Mouse (Mus musculus): ENCODE measurements around the gene Cyb5d2. TPM values are rescaled to one million over a fixed set of nuclear protein-coding genes. Genes with fewer than 3 reads are reported as not detected.

Gene Cyb5d2
- total RNA-seq (2012; rRNA removed): 5.1 and 5.8 TPM in 2 replicates

DNA sequence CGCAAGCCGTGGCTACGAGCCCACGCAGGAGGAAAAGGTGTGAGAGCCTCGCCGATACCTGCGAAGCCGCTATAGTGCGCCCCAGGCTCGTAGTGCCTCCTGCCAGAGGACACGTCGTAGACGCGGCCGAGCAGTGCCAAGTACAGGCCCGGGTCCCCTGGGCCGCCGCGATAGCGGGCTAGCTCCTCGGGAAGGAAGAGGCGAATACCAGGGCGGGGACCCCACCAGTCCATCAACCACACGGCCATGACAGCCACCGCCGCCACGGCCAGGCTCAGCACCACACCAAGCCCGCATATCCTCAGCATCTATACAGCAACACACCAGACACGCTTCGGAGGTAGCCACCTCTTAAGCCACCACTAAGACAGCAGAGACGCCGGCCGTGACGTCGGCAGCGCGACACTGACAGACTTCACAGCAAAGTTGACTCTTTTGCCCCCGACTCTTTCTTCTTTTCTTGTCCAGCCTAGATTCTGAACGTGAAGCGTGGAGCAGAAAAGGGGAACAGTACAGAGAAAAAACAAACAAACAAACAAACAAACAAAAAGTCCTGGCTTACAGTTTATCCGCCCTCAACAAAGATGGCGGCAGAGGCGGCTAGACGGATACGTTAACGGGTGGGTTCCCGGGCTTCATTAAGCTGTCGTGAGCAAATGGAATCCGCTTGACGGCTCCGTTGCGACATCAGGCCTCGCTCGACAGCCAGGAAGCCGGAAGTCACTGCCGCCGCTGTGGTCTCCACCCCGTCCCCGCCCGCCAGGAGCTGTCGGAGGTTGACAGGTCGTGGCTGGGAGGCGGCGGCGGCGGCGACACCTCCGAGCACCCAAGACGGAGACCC lies at the start of gene Cyb5d2, which contains the start of gene Zzef1:
Gene Cyb5d2, minus strand, starts transcription at position 688 of the 841 bp plus-strand sequence.
Gene Zzef1, plus strand, starts transcription at position 772 of the 841 bp plus-strand sequence.
- peaks cover 0 to 4% of the 10 kb centered on the region in 2 experiments; a peak in 2 of 4 replicates for H3K4me1 ChIP-seq (ENCODE audit: control insufficient read depth in 2 of 2, insufficient read depth in 2 of 2, low read length in 2 of 2, poor library complexity in 1 of 2)
- in situ Hi-C loops (cut with MboI; ENCODE audit: low sequenced_read_pairs in 2 of 2, unreplicated experiment in 2 of 2): no loop called here
- no peaks in the 10 kb centered on the region for H3K9me3 ChIP-seq (ENCODE audit: control insufficient read depth, insufficient read depth, low read depth, low read length)
- DNase-seq (ENCODE audit: low read depth, low spot score): peak; percentile 94
- TF ChIP-seq ZC3H11A (IDR thresholded peaks at IDR 0.05; ENCODE audit: borderline replicate concordance, low read depth, low read length) (no peak), ZNF384 (IDR thresholded peaks at IDR 0.05; ENCODE audit: low read depth, low read length) (no peak), MAFK (IDR thresholded peaks at IDR 0.05; ENCODE audit: insufficient read depth, low read depth, low read length) (no peak), CHD2 (IDR thresholded peaks at IDR 0.05; ENCODE audit: low read depth, low read length) (no peak), HCFC1 (IDR thresholded peaks at IDR 0.05; ENCODE audit: borderline replicate concordance, insufficient read depth, low read length) (peak; percentile 85)
- H3K36me3 ChIP-seq (ENCODE audit: control insufficient read depth, insufficient read depth, low read length, poor library complexity, severe bottlenecking): no peaks in the 10 kb centered on the region
- no peak within 1 kb of the TSS for H3K27ac ChIP-seq (ENCODE audit: insufficient read depth, low read depth, low read length, poor library complexity, severe bottlenecking)
- peak within 1 kb of the TSS; percentile 81 to 87 for H3K4me3 ChIP-seq (ENCODE audit: insufficient read depth in 1 of 2, low read depth in 1 of 2, low read length in 2 of 2, poor library complexity in 1 of 2, severe bottlenecking in 1 of 2)
- H3K9ac ChIP-seq (ENCODE audit: insufficient read depth, low read depth, low read length, poor library complexity, severe bottlenecking): peak within 1 kb of the TSS; percentile 92

DNA sequence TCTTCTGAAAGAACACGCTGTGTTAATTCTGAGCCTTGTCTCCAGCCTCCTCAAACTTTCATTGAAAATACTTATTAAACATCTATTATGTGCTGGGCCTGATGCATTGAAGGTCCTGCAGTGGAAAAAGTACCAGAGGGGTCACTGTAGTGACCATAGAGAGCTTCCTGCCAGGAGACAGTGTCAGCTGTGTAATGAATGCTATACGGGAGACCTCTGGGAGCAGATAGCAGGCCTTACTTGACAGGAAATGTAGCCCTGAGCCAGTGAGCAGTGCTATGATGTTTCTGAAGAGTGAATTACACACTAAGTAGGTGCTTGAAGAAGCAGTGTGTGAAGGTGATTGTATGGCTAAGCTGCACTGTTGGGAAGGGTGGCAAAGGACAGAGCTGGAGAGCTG lies 49.6 kb upstream of the Cyb5d2 start:
- in situ Hi-C loops (cut with MboI; ENCODE audit: low sequenced_read_pairs in 2 of 2, unreplicated experiment in 2 of 2): no loop called here
- Histone ChIP-seq H3K9ac (ENCODE audit: insufficient read depth, low read depth, low read length, poor library complexity, severe bottlenecking) (no peak overlapping the region), H3K4me3 (ENCODE audit: insufficient read depth in 1 of 2, low read depth in 1 of 2, low read length in 2 of 2, poor library complexity in 1 of 2, severe bottlenecking in 1 of 2) (no peak overlapping the region), H3K27ac (ENCODE audit: insufficient read depth, low read depth, low read length, poor library complexity, severe bottlenecking) (no peak overlapping the region), H3K4me1 (ENCODE audit: control insufficient read depth in 2 of 2, insufficient read depth in 2 of 2, low read length in 2 of 2, poor library complexity in 1 of 2) (no peaks in the 10 kb centered on the region), H3K36me3 (ENCODE audit: control insufficient read depth, insufficient read depth, low read length, poor library complexity, severe bottlenecking) (peaks cover 1% of the 10 kb centered on the region; the same call in 1 of the 2 replicates), H3K9me3 (ENCODE audit: control insufficient read depth, insufficient read depth, low read depth, low read length) (no peaks in the 10 kb centered on the region)
- TF ChIP-seq CHD2 (IDR thresholded peaks at IDR 0.05; ENCODE audit: low read depth, low read length) (no peak), HCFC1 (IDR thresholded peaks at IDR 0.05; ENCODE audit: borderline replicate concordance, insufficient read depth, low read length) (no peak), ZNF384 (IDR thresholded peaks at IDR 0.05; ENCODE audit: low read depth, low read length) (no peak), MAFK (IDR thresholded peaks at IDR 0.05; ENCODE audit: insufficient read depth, low read depth, low read length) (no peak), ZC3H11A (IDR thresholded peaks at IDR 0.05; ENCODE audit: borderline replicate concordance, low read depth, low read length) (no peak)
- no peak for DNase-seq (ENCODE audit: low read depth, low spot score)

DNA sequence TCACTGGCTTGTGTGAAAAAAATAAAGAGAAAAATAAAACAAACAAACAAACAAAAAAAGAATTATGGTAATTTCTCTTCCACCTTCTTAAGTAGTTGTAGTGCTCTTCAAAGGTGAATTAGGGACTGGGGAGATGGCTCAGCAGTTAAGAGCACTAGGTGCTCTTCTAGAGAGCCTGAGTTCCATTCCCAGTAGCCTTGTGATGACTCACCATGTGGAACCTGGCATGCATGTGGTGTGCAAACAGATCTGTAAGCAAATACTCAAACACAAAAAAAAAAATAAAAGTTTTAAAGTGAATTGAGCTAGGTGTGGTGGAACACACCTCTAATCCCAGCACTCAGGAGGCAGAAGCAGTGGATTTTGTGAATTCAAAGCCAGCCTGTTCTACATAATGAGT lies 47.6 kb upstream of the Cyb5d2 start:
- Histone ChIP-seq H3K4me1 (ENCODE audit: control insufficient read depth in 2 of 2, insufficient read depth in 2 of 2, low read length in 2 of 2, poor library complexity in 1 of 2) (no peaks in the 10 kb centered on the region), H3K4me3 (ENCODE audit: insufficient read depth in 1 of 2, low read depth in 1 of 2, low read length in 2 of 2, poor library complexity in 1 of 2, severe bottlenecking in 1 of 2) (no peak overlapping the region), H3K9me3 (ENCODE audit: control insufficient read depth, insufficient read depth, low read depth, low read length) (no peaks in the 10 kb centered on the region), H3K36me3 (ENCODE audit: control insufficient read depth, insufficient read depth, low read length, poor library complexity, severe bottlenecking) (no peaks in the 10 kb centered on the region), H3K9ac (ENCODE audit: insufficient read depth, low read depth, low read length, poor library complexity, severe bottlenecking) (no peak overlapping the region), H3K27ac (ENCODE audit: insufficient read depth, low read depth, low read length, poor library complexity, severe bottlenecking) (no peak overlapping the region)
- in situ Hi-C loops (cut with MboI; ENCODE audit: low sequenced_read_pairs in 2 of 2, unreplicated experiment in 2 of 2): no loop called here
- TF ChIP-seq ZNF384 (IDR thresholded peaks at IDR 0.05; ENCODE audit: low read depth, low read length): no peak
- TF ChIP-seq MAFK (IDR thresholded peaks at IDR 0.05; ENCODE audit: insufficient read depth, low read depth, low read length): no peak
- TF ChIP-seq HCFC1 (IDR thresholded peaks at IDR 0.05; ENCODE audit: borderline replicate concordance, insufficient read depth, low read length): no peak
- no peak for TF ChIP-seq ZC3H11A (IDR thresholded peaks at IDR 0.05; ENCODE audit: borderline replicate concordance, low read depth, low read length)
- TF ChIP-seq CHD2 (IDR thresholded peaks at IDR 0.05; ENCODE audit: low read depth, low read length): no peak
- DNase-seq (ENCODE audit: low read depth, low spot score): no peak

DNA sequence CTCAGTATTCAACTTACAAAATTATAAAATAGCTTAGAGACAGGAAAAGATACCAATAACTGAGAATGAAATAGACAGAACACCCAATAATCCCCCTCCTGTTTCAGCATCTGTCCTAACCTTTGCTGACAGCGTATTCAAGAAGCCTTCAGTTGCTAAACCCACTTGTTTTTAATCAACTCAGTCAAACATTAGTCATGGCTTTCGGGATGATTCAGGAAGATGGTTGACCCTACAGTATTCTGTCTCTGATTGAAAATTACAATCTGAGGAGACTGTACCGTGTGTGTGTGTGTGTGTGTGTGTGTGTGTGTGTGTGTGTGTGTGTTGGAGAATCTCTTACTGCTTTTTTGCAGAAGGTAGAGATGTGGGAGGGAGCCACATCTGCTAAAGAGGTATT lies 46.8 kb upstream of the Cyb5d2 start:
- no peak for DNase-seq (ENCODE audit: low read depth, low spot score)
- H3K9ac ChIP-seq (ENCODE audit: insufficient read depth, low read depth, low read length, poor library complexity, severe bottlenecking): no peak overlapping the region
- no peaks in the 10 kb centered on the region for H3K36me3 ChIP-seq (ENCODE audit: control insufficient read depth, insufficient read depth, low read length, poor library complexity, severe bottlenecking)
- no peaks in the 10 kb centered on the region for H3K9me3 ChIP-seq (ENCODE audit: control insufficient read depth, insufficient read depth, low read depth, low read length)
- no peaks in the 10 kb centered on the region for H3K4me1 ChIP-seq (ENCODE audit: control insufficient read depth in 2 of 2, insufficient read depth in 2 of 2, low read length in 2 of 2, poor library complexity in 1 of 2)
- TF ChIP-seq ZC3H11A (IDR thresholded peaks at IDR 0.05; ENCODE audit: borderline replicate concordance, low read depth, low read length) (no peak), HCFC1 (IDR thresholded peaks at IDR 0.05; ENCODE audit: borderline replicate concordance, insufficient read depth, low read length) (no peak), ZNF384 (IDR thresholded peaks at IDR 0.05; ENCODE audit: low read depth, low read length) (no peak), MAFK (IDR thresholded peaks at IDR 0.05; ENCODE audit: insufficient read depth, low read depth, low read length) (no peak)
- in situ Hi-C loops (cut with MboI; ENCODE audit: low sequenced_read_pairs in 2 of 2, unreplicated experiment in 2 of 2): no loop called here
- H3K4me3 ChIP-seq (ENCODE audit: insufficient read depth in 1 of 2, low read depth in 1 of 2, low read length in 2 of 2, poor library complexity in 1 of 2, severe bottlenecking in 1 of 2): no peak overlapping the region
- no peak overlapping the region for H3K27ac ChIP-seq (ENCODE audit: insufficient read depth, low read depth, low read length, poor library complexity, severe bottlenecking)

Data from ES-E14 (cell line).